Mouse (Mus musculus) layer of hippocampus, postnatal 25 days (tissue): Measurements from ENCODE around the gene Hcn1. TPM values are rescaled to one million over a fixed set of nuclear protein-coding genes. Genes with fewer than 3 reads are reported as not detected.
A peak's percentile ranks its signal among the peaks of the same experiment; 100 is the strongest.

Source experiments
- DNase-seq, 2 experiments: peaks; one replicate each; pipeline ENCODE4 v3.0.0; 2022; ENCODE audit warnings: mixed read lengths in 2 of 2, low spot score in 1 of 2; ENCODE audit errors: extremely low spot score in 1 of 2
- total RNA-seq, 2 experiments: library from RNA; stranded (reverse); gene quantifications; 2 replicates each; pipeline ENCODE4 v1.2.3; 2021

Gene Hcn1
- total RNA-seq, result 10 to 100 TPM; 36.3 to 44.9 TPM

DNA sequence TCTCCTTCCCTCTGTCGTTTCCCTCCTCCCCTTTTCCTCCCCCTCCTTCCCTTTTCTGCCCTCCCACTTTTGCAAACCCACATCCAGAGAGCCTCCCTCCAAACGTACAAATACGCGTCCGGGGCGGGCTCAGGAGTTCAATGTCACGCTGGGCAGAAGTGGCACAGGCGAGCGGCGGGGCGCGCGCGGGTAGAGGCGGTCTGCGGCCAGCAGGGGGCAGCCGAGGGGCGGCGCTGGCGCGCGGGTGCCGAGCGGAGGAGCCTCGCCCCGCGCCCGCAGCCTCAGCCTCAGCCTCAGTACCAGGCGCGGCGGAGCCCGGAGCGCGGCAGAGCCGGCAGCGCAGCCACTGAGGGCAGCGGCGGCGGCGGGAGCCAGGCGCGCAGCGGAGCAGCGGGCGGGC is at the start of gene Hcn1:
Hcn1 (plus strand) TSS at position 140 of the 400 bp plus-strand sequence.
- DNase-seq, result peak; percentile 82 to 86

DNA sequence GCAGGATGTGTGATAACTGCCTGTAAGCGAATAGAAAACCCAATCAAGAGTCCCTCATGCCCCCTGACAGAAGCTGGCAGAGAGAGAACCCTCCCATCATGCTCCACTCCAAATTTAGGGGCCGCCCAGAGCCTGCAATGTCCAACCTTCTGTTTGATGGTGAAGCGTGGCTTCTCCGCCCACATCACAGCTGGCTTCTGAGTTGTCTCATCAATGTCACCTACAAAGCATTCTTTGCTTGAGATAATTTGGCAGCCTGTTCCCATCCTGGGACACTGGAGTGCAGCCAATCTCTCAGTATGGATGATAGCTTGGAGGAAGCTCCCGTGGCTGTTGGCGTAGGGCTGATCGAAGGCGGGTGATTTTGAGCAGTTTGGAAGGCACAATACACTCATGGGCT is 34.9 kb upstream of the Hcn1 start:
- DNase-seq, result peak; percentile 38 to 51

DNA sequence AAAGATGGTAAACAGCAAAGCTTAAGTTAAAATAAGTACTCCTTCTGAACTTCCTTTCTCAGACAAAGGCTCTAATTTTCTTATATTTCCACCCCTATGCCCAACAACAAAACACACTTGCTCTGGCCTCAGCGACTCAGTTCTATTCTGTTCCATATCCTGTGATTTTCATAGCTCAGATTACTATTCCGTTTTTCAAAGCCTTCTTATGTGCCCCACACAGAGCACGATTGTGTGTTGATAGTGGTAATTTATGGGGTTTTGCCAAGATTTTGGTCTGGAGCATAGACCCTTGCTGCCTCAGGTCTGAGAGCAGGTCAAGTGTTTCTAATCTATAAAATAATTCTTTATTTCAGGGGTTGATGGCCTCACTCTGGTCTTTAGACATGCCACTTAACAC is 30.4 kb upstream of the Hcn1 start:
- DNase-seq, result no peak

DNA sequence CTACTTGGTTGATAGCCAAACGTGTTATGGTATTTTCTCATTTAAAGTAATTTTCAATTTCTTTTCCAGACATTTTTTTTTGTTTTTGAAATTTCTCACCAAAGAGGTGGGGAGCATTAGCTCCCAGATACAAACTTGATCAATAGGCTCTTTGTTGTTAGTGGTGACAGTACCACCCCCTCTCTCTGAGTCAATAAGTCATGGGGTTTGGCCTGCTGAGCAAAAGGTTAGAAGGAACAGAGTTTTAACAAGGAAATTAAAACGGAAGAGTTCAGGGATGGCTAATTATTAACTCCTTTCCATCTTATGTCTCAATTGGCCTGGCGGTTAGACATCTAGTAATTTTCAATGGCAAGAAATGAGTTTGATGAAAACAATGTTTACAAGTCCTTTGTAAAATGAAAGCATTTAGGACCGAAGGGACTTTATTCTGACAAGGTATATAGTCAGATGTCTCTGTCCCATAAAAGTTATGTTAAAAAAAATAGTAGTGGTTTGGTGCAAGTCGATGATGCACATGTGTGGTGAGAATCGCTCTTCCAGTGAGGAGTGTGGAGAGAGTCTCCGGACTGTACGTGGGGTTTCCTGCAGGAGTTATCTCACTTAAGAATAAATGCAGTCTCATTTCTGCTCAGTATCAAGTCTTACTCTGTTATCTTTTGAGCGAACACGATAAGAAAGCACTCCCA is 7.5 kb upstream of the Hcn1 start:
- DNase-seq, result no peak

DNA sequence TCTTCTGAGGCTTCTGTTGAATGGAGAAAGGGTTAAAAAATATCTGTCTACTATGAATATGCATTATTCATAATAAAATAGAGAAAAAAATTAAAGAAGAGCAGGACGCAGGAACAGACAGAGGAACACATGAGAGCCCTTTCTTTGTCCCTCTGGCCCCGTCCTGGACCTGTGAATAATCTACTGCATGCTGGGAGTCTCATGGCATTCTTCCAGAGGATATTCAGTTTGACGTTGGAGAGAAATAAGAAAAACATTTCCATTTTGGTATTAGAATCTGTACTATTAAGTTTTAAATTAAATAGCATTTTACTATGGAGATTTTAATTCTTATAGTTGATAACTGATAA is 7.0 kb upstream of the Hcn1 start:
- no peak for DNase-seq

DNA sequence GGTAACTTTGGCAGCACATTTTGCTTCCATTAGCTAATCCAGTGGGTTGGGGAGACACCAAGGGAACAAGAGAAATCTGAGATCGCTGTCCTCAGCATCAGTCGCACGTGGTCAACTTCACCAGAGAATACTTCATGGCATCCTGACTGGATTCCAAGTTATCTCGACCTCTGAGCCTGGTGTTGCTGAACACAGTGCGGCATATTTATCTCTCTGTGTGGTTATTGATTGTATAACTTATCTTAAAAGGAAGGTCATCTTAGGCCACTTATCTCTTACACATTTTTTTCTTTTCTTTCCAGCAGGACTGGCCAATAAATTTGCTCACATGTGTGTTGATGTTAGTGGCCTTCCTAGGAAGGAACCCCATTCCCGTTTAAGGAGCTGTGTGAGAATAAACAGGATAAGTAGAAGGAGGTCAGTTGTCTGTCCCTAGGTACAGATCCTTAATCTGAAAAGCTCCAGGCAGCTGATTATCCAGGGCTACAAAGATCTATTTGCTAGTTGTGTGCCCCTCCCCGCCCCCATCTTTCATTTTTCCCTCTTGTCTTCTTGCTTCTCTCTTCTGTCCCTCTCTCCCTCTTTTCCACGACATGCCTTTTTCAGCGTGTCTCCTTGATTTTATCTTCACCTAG is 672 bp upstream of the Hcn1 start:
- no peak for DNase-seq

DNA sequence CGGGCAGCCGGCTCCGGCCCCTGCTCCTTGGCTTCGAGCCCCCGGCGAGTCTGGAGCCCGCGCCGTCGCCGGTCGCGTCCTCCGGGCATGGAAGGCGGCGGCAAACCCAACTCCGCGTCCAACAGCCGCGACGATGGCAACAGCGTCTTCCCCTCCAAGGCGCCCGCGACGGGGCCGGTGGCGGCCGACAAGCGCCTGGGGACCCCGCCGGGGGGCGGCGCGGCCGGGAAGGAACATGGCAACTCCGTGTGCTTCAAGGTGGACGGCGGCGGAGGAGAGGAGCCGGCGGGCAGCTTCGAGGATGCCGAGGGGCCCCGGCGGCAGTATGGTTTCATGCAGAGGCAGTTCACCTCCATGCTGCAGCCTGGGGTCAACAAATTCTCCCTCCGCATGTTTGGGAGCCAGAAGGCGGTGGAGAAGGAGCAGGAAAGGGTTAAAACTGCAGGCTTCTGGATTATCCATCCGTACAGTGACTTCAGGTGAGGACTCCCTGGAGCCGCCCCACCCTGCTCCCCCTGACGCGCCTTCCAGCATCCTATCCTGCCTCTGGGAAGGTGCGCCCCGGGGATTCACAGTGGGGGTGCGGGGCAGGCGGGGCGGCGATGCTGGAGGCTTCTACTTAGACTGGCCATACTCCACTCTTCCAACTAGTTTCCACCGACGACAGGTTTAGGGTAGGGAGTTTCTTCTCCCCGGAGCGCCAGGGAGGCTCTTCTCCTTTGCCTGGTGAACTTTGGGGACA is 668 bp downstream of the Hcn1 start:
- peak; percentile 22 to 32 for DNase-seq

DNA sequence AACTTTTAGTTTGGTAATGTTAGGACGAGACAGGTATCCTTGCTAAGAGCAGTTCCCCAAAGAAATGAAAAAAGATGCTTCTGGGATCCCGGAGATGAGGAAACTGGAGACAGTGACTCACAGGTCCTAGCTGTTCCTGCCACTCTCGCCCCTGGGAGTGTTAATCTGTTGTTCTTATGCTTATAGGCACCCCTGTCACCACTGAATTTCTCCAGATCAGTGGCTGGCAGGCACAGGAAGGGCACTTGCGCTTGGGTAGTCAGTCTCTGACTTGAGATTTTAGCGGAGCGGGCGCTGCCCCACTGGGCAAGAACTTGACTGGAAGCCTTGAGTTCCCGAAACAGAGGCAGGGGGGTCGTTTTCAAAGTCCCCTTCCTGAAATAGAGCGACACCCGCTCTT is 1.3 kb downstream of the Hcn1 start:
- DNase-seq, result no peak

DNA sequence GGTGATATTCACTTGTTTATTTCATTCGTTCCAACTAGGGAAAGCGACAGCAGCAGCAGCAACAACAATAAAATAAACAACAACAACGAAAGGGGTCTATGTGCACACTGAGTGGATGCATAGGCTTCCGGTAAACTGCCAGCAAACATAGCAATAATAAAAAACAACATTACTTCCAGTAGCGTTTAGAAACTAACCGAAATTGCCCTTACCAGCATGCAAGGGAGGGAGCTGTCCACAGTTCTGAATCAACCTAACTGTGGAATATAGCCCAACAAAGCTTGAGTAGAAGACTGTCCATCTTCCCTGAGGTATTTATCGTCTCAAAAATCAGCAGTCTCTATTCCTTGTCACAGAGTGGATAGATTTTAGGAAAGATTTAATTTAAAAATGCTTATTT is 2.0 kb downstream of the Hcn1 start:
- no peak for DNase-seq

DNA sequence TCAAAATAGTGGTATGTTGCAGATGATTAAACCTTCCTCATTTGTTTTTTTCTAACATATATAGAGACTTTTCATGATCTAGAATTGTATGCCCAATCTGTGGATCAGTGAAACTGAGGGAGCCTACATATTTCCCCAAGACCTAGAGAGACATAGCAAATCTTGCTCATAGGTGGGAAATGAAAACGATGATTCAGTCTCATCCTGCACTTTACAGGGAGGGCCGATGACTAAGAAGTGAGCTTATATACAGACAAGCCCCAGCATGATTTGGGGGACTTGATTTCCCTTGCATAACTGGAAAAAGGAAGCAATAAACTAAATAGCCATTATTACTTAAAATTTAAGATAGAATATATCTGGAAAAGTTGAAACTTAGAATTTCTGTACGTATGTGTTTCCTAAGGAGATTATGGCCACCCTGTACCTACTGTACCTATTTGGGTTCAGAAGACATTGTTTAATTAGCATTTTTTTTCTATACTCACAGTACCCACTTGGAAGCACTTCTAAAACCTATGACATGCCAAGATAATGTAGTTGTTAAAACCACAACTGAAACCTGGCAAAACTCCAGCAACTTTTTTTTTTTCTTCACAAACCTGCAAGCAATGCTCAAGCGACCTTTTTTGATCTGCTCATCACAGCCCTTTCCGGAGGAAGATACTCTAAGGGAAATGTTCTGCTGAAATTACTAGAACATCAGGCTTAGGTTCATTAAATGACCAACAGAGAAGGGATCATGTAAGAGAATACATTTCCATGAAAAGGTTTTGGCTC is 3.0 kb downstream of the Hcn1 start:
- DNase-seq, result no peak

DNA sequence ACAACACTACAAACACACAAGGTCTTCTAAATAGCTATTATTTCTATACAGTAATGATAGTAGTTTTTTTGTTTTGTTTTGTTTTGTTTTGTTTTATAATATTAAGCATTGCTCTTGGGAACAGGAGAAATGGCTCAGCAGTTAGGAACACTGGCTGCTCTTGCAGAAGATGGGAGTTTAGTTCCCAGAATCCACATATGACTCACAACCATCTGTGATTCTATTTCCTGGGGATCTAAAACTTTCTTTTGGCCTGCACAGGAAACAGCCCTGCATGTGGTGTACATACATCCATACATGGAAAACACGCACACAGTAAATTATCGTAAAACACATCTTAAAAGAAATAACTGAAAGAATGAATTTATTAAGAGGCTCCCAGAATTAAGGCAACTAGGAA is 9.8 kb downstream of the Hcn1 start:
- no peak for DNase-seq

DNA sequence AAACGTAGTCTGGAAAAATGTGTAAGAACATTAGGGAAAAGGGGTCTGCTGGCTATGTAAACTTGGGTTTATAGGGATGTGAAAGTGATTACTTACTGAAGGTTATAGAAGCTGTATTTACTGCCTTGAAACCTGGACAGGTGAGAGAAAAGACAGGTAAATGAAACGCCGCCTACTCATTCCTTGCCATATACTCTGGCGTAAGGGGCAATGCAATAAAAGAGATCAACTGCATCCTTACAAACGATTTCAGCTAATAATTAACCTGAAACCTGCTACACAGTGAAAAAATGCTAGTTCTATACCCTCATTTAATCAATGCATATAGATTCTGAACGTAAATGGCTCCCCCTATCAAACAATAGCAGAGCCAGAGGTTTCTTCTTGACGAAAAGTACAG is 17.4 kb downstream of the Hcn1 start:
- DNase-seq, result no peak

DNA sequence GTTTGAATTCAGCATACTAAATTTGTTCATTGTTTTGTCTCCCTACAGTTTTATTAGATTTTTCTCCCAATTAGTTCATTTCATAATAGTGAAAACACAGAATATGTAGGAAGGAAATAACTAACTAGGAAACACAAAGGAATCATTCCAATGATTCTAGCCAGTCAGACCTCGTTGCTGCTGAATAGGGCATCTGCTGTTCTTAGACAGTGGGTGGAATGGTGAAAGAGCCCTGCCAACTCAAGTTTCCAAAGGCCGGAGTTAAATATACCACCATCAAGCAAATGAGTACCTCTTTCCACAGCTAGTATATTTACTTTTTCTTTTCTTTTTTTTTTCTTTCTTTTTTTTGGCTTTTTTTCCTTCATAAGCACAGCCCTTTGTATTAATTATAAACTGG is 55.4 kb downstream of the Hcn1 start:
- no peak for DNase-seq

DNA sequence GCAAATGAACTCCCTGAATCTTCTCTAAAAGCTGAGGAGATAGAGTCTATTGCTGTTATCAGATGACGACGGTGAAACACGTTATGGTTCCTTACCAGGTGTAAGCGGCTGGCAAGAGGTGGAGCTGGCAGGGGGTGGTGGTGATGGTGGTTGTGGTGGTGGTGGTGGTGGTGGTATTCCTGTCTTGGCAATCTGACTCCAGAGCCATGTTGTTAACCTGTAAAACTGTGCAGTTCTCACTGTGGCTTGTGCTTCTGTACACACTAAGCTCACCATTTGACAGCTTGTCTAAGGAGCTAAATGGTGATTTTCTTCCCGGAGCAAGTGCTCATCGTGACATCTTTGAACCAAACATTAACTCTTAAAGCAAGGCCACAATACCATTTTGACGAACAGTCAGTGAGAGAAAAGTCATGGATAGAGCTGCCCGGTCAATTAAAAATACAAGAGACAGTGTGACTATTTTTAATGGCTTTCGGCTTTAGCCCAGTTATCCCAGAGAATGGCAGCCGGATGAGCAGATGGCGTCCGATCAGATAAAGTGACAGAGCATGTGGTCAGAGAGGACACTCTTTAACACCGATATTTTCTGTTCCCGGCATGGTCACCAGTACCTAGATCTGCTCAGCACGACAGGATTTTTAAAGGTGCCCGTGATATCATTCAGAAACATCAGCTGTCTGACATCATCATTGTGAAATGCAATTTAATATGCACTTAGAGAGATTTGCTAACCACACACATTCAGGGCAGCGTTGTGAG is 56.5 kb downstream of the Hcn1 start:
- DNase-seq, result no peak

DNA sequence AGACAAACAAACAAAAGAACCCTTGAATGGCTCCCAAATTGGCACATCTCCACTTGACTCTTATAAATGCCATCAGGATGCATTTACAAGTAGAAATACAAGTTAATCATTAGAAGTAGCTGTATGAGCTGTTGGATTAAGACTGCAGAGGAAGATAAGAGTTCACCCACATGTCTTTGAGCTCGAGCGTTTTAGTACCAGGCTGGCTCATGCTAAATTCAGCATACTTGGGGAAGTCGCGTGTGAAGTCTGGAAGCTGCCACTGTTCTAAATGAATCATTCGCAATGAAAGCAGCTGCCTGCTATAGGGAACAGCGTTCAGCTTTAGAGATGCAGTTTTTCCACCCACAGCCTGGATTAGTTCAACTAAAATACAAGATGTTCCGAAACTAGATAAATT is 57.4 kb downstream of the Hcn1 start:
- no peak for DNase-seq

DNA sequence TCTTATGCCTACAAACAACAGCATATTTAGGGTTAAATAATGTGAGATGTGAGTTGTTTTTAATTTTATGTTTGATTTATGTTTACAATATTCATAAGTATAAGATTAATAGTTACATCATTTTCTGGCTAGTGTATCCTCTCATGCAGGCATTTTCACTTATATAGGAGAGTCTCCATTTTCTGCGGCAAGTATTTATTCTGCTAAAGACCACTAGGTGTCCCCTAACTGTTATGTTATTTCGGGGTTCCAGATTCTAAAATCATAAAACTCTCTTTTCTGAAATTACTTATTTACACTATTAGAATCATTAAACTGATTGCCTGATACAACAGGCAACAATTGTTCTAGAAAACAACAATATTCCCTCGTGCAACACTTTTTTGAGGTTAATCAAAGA is 60.5 kb downstream of the Hcn1 start:
- DNase-seq, result no peak

DNA sequence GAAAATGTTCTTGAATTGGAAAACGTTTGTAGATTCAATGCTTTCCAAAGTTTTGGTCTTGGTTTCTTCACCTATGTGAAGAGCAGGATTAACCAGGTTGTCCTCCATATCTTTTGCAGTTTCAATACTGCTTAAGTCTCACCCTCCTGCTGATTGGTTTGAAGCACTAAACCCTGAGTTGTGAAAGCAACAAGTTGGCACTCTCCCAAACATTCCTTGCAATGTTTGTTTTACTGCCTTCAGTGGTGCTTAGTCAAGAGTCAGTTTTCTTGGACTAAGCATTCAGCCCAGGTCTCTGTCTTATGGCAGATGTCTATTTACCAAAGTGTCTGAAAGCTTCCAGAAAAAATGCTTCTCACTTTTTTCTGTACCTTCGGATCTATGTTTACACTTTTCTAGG is 67.2 kb downstream of the Hcn1 start:
- DNase-seq, result no peak

DNA sequence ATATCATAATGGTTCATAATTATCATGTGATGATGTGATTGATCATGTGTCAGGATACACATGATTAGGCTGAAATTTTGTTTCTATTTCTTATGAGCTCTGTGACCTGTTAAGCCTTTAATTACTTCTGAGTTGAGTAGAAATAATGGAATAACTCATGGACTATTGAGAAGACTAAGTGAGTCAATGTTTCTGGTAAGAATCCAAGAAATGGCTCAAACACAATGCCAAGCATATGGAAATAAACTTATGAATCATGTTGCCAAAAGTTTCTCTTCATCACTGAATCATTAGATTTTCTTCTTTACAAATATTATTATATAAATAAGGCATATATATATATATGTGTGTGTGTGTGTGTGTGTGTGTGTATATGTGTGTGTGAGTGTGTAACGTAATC is 69.7 kb downstream of the Hcn1 start:
- DNase-seq, result no peak

DNA sequence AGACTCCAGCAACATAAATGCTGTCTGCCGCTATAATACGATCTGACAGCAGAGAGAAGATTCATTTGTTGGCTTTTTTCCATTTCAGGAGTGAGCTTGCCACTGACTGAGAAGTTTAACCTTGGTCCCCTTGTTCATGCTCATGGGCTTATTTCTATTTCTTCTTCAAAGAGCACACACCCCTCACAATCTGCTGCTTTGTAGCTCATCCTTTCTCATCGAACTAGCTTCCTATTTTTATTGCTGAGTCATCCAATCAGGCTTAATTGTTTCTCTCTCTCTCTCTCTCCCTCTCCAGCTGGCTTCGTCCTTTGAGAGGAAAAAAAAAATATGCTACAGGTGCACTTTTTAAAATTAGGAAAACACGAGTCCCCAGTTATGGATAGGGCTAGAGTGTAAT is 74.3 kb downstream of the Hcn1 start:
- no peak for DNase-seq

DNA sequence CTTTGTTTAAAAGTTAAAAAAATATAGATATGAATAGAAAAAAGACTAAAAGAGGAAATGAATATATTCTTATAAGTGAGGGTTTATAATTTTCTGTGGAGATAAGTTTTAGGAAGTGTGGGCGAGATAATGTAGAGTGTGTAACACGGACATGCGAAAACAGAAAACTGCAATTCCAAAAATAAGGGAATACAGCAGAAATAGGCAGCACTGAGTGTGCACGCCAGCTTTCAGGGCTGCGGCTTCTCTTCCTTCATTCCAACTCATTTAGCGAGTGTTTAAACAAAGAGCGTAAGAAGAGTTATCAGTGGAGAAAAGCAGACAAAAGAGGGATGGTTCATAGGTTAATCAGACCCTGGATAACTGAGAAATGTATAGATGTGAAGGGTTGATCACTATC is 85.5 kb downstream of the Hcn1 start:
- no peak for DNase-seq
